In genomic region chr15:29399881-29400280, GRCm38 (mm10) we compare ENCODE assay signal across 33 mouse cellular contexts.
"Had no signal": no experiment of that assay in that cellular context is flagged by ENCODE, and none has a peak within 500 bp of the region (broad histone marks: within the 10 kb centered on the region; RNA-seq: fewer than 3 reads in every experiment).

No protein-coding gene starts in this region.

- H3K4me3 ChIP-seq: limb, embryonic 10.5 days; limb, embryonic 12.5 days; limb, embryonic 13.5 days; limb, embryonic 15.5 days; liver, embryonic 12.5 days; liver, embryonic 13.5 days; liver, embryonic 15.5 days; lung, embryonic 15.5 days; megakaryocyte, embryonic 14.5 days; midbrain, embryonic 10.5 days; midbrain, embryonic 12.5 days; midbrain, embryonic 13.5 days; midbrain, embryonic 15.5 days; myocyte; neural tube, embryonic 12.5 days; neural tube, embryonic 13.5 days had no signal

- DNase-seq: left cerebral cortex, postnatal 4 days; liver; liver, embryonic 13.5 days; liver, postnatal 0 days; lung, adult 18-20 months; lung, adult 2 months; lung, embryonic 14.5 days; lung, postnatal 10 days; lung, postnatal 14 days; lung, postnatal 36 days; lung, postnatal 4 days; midbrain, embryonic 14.5 days had no signal

- H3K36me3 ChIP-seq: limb, embryonic 10.5 days; limb, embryonic 12.5 days; limb, embryonic 13.5 days; limb, embryonic 15.5 days; liver, embryonic 12.5 days; liver, embryonic 13.5 days; liver, embryonic 15.5 days; lung, embryonic 15.5 days; midbrain, embryonic 10.5 days; midbrain, embryonic 12.5 days; midbrain, embryonic 13.5 days; midbrain, embryonic 15.5 days; neural tube, embryonic 12.5 days; neural tube, embryonic 13.5 days had no signal

- H3K27me3 ChIP-seq: limb, embryonic 12.5 days; limb, embryonic 13.5 days; limb, embryonic 15.5 days; liver, embryonic 12.5 days; liver, embryonic 13.5 days; liver, embryonic 15.5 days; lung, embryonic 15.5 days; megakaryocyte, embryonic 14.5 days; midbrain, embryonic 12.5 days; midbrain, embryonic 13.5 days; midbrain, embryonic 15.5 days; neural tube, embryonic 12.5 days; neural tube, embryonic 13.5 days had no signal

- H3K4me1 ChIP-seq: limb, embryonic 10.5 days; limb, embryonic 12.5 days; limb, embryonic 13.5 days; limb, embryonic 15.5 days; liver, embryonic 12.5 days; liver, embryonic 13.5 days; liver, embryonic 15.5 days; lung, embryonic 15.5 days; megakaryocyte, embryonic 14.5 days; midbrain, embryonic 10.5 days; midbrain, embryonic 12.5 days; midbrain, embryonic 13.5 days; midbrain, embryonic 15.5 days; neural tube, embryonic 12.5 days; neural tube, embryonic 13.5 days had no signal

- H3K9ac ChIP-seq: limb, embryonic 12.5 days; limb, embryonic 13.5 days; limb, embryonic 15.5 days; liver, embryonic 12.5 days; liver, embryonic 13.5 days; liver, embryonic 14.5 days; liver, embryonic 15.5 days; liver, postnatal 0 days; lung, embryonic 14.5 days; lung, embryonic 15.5 days; midbrain, embryonic 12.5 days; midbrain, embryonic 13.5 days; midbrain, embryonic 15.5 days; neural tube, embryonic 12.5 days; neural tube, embryonic 13.5 days had no signal

- ATAC-seq: liver, embryonic 12.5 days; liver, postnatal 0 days; lung, postnatal 0 days; midbrain, embryonic 13.5 days; midbrain, embryonic 15.5 days; midbrain, embryonic 16.5 days had no signal

- H3K27ac ChIP-seq: limb, embryonic 10.5 days; limb, embryonic 12.5 days; limb, embryonic 13.5 days; limb, embryonic 15.5 days; liver, embryonic 12.5 days; liver, embryonic 13.5 days; liver, embryonic 14.5 days; liver, embryonic 15.5 days; lung, embryonic 15.5 days; macrophage; midbrain, embryonic 10.5 days; midbrain, embryonic 12.5 days; midbrain, embryonic 13.5 days; midbrain, embryonic 15.5 days; neural tube, embryonic 12.5 days; neural tube, embryonic 13.5 days had no signal

- H3K4me2 ChIP-seq: limb, embryonic 12.5 days; limb, embryonic 13.5 days; limb, embryonic 15.5 days; liver, embryonic 11.5 days; liver, embryonic 12.5 days; liver, embryonic 13.5 days; liver, embryonic 15.5 days; lung, embryonic 14.5 days; lung, embryonic 15.5 days; midbrain, embryonic 11.5 days; midbrain, embryonic 12.5 days; midbrain, embryonic 13.5 days; midbrain, embryonic 15.5 days; neural tube, embryonic 12.5 days; neural tube, embryonic 13.5 days had no signal

- H3K9me3 ChIP-seq: limb, embryonic 10.5 days; limb, embryonic 12.5 days; limb, embryonic 13.5 days; limb, embryonic 15.5 days; liver, embryonic 12.5 days; liver, embryonic 13.5 days; liver, embryonic 15.5 days; lung, embryonic 15.5 days; megakaryocyte, embryonic 14.5 days; midbrain, embryonic 10.5 days; midbrain, embryonic 12.5 days; midbrain, embryonic 13.5 days; midbrain, embryonic 15.5 days; neural tube, embryonic 12.5 days; neural tube, embryonic 13.5 days had no signal
